Mouse (Mus musculus): Measurements from ENCODE around the gene 4930562C15Rik. TPM values are rescaled to one million over a fixed set of nuclear protein-coding genes. Genes with fewer than 3 reads are reported as not detected.

Gene 4930562C15Rik
- polyA plus RNA-seq, 1 experiment = not detected

DNA sequence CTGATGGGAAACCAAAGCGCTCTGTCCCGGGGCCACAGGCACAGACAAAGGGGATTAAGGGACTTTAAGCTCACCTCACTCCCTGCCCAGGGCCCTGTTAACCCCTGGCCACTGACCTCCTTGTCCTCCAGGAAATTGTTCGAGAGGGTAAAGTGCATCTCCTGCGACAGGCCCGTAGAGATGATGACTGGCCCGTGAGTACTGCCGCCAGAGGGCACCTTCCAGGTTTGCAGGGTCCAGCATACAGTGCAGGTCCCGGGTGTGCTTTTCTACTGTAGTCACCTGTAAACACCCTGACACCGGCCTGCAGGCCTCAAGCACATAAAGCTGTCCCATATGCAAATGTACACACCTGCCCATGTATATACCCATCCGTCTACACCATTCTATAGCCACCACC is 26.2 kb downstream of the 4930562C15Rik start:
- H3K36me3 ChIP-seq (ENCODE audit: control insufficient read depth, insufficient read depth, low read length) = no peaks in the 10 kb centered on the region
- TF ChIP-seq POLR2A (IDR thresholded peaks at IDR 0.05; ENCODE audit: low read depth, low read length) (no peak), CTCF (conservative IDR thresholded peaks at IDR 0.05; ENCODE audit: insufficient read depth, insufficient read length, low read depth, low read length) (peak; percentile 62)
- H3K27me3 ChIP-seq (replicated peaks; ENCODE audit: control insufficient read depth, insufficient read depth, low read length) = no peaks in the 10 kb centered on the region
- H3K4me1 ChIP-seq (ENCODE audit: control insufficient read depth, insufficient read depth, low read length) = peaks cover 7% of the 10 kb centered on the region; the same call in 1 of the 2 replicates
- peak; percentile 84 for DNase-seq
- H3K4me3 ChIP-seq (ENCODE audit: insufficient read depth, low read depth, low read length) = no peak overlapping the region
- H3K27ac ChIP-seq (ENCODE audit: insufficient read depth, low read depth, low read length) = no peak overlapping the region
- 34% methylated on average over 10 of the region's 10 CpGs for WGBS

- TF ChIP-seq CTCF (conservative IDR thresholded peaks at IDR 0.05; ENCODE audit: insufficient read depth, insufficient read length, low read depth, low read length) (peak; percentile 88), POLR2A (IDR thresholded peaks at IDR 0.05; ENCODE audit: low read depth, low read length) (no peak)
- no peaks in the 10 kb centered on the region for H3K27me3 ChIP-seq (replicated peaks; ENCODE audit: control insufficient read depth, insufficient read depth, low read length)
- peaks cover 10% of the 10 kb centered on the region; the same call in 1 of the 2 replicates for H3K4me1 ChIP-seq (ENCODE audit: control insufficient read depth, insufficient read depth, low read length)
- H3K27ac ChIP-seq (ENCODE audit: insufficient read depth, low read depth, low read length) = no peak overlapping the region
- no peaks in the 10 kb centered on the region for H3K36me3 ChIP-seq (ENCODE audit: control insufficient read depth, insufficient read depth, low read length)
- 45% methylated on average over 9 of the region's 9 CpGs for WGBS
- H3K4me3 ChIP-seq (ENCODE audit: insufficient read depth, low read depth, low read length) = no peak overlapping the region
- peak; percentile 78 for DNase-seq
Measured at GRCm38 (mm10) chr16:4862863-4863483, 27.8 kb downstream of the 4930562C15Rik start.

DNA sequence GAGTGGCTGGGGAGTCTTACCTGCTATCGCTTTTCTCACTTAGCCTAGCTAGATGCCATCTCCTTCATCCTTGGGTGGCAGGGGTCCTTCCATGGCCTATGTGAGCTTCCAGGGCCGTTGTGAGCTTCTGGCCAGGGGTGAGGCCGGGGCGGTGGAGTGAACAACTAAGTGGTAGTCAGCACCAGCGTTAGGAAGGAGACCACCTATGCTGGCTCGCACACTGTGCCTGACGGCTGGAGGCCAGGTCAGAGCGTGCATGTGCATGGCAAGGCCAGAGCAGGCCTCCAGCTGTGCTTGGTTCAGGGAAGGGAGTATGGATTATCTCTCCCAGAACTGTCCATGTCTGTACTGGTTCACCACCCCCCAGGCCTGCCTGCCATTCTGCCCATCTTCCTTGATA is 28.5 kb downstream of the 4930562C15Rik start:
- 88% methylated on average over 8 of the region's 8 CpGs for WGBS
- peaks cover 10% of the 10 kb centered on the region; the same call in 1 of the 2 replicates for H3K4me1 ChIP-seq (ENCODE audit: control insufficient read depth, insufficient read depth, low read length)
- H3K36me3 ChIP-seq (ENCODE audit: control insufficient read depth, insufficient read depth, low read length) = no peaks in the 10 kb centered on the region
- no peak overlapping the region for H3K27ac ChIP-seq (ENCODE audit: insufficient read depth, low read depth, low read length)
- H3K27me3 ChIP-seq (replicated peaks; ENCODE audit: control insufficient read depth, insufficient read depth, low read length) = no peaks in the 10 kb centered on the region
- TF ChIP-seq POLR2A (IDR thresholded peaks at IDR 0.05; ENCODE audit: low read depth, low read length) (no peak), CTCF (conservative IDR thresholded peaks at IDR 0.05; ENCODE audit: insufficient read depth, insufficient read length, low read depth, low read length) (no peak)
- DNase-seq = no peak
- H3K4me3 ChIP-seq (ENCODE audit: insufficient read depth, low read depth, low read length) = no peak overlapping the region

GRCm38 (mm10) chr16:4866101-4866695 is 31.0 kb downstream of the 4930562C15Rik start:
- TF ChIP-seq CTCF (conservative IDR thresholded peaks at IDR 0.05; ENCODE audit: insufficient read depth, insufficient read length, low read depth, low read length) = no peak
- no peak for TF ChIP-seq POLR2A (IDR thresholded peaks at IDR 0.05; ENCODE audit: low read depth, low read length)
- peaks cover 10% of the 10 kb centered on the region; the same call in 1 of the 2 replicates for H3K4me1 ChIP-seq (ENCODE audit: control insufficient read depth, insufficient read depth, low read length)
- peak; percentile 91 for DNase-seq
- H3K36me3 ChIP-seq (ENCODE audit: control insufficient read depth, insufficient read depth, low read length) = no peaks in the 10 kb centered on the region
- no peaks in the 10 kb centered on the region for H3K27me3 ChIP-seq (replicated peaks; ENCODE audit: control insufficient read depth, insufficient read depth, low read length)
- no peak overlapping the region for H3K4me3 ChIP-seq (ENCODE audit: insufficient read depth, low read depth, low read length)
- 24% methylated on average over 7 of the region's 7 CpGs for WGBS
- peak overlapping the region; percentile 66 for H3K27ac ChIP-seq (ENCODE audit: insufficient read depth, low read depth, low read length)

- TF ChIP-seq POLR2A (IDR thresholded peaks at IDR 0.05; ENCODE audit: low read depth, low read length) (no peak), CTCF (conservative IDR thresholded peaks at IDR 0.05; ENCODE audit: insufficient read depth, insufficient read length, low read depth, low read length) (no peak)
- peaks cover 10% of the 10 kb centered on the region; the same call in 1 of the 2 replicates for H3K4me1 ChIP-seq (ENCODE audit: control insufficient read depth, insufficient read depth, low read length)
- no peak for DNase-seq
- no peak overlapping the region for H3K4me3 ChIP-seq (ENCODE audit: insufficient read depth, low read depth, low read length)
- H3K27ac ChIP-seq (ENCODE audit: insufficient read depth, low read depth, low read length) = no peak overlapping the region
- 90% methylated on average over 5 of the region's 5 CpGs for WGBS
- H3K36me3 ChIP-seq (ENCODE audit: control insufficient read depth, insufficient read depth, low read length) = no peaks in the 10 kb centered on the region
- no peaks in the 10 kb centered on the region for H3K27me3 ChIP-seq (replicated peaks; ENCODE audit: control insufficient read depth, insufficient read depth, low read length)
Measured at GRCm38 (mm10) chr16:4870490-4870889, 35.3 kb downstream of the 4930562C15Rik start.

GRCm38 (mm10) chr16:4871926-4872325 is 36.7 kb downstream of the 4930562C15Rik start:
- peaks cover 6% of the 10 kb centered on the region for H3K4me1 ChIP-seq (ENCODE audit: control insufficient read depth, insufficient read depth, low read length)
- no peaks in the 10 kb centered on the region for H3K27me3 ChIP-seq (replicated peaks; ENCODE audit: control insufficient read depth, insufficient read depth, low read length)
- no peaks in the 10 kb centered on the region for H3K36me3 ChIP-seq (ENCODE audit: control insufficient read depth, insufficient read depth, low read length)
- H3K4me3 ChIP-seq (ENCODE audit: insufficient read depth, low read depth, low read length) = no peak overlapping the region
- no peak overlapping the region for H3K27ac ChIP-seq (ENCODE audit: insufficient read depth, low read depth, low read length)
- 52% methylated on average over 2 of the region's 2 CpGs for WGBS
- TF ChIP-seq CTCF (conservative IDR thresholded peaks at IDR 0.05; ENCODE audit: insufficient read depth, insufficient read length, low read depth, low read length) (no peak), POLR2A (IDR thresholded peaks at IDR 0.05; ENCODE audit: low read depth, low read length) (no peak)
- DNase-seq = no peak

Data from kidney, adult 2 months (tissue).